Mouse (Mus musculus) embryonic facial prominence, embryonic 15.5 days (tissue): ENCODE measurements around the gene Dcun1d3. TPM values are rescaled to one million over a fixed set of nuclear protein-coding genes. Genes with fewer than 3 reads are reported as not detected.

Source experiments
- ATAC-seq: fragments of 200-750 bp; cut with Nextera tagmentation; 2 replicates; pipeline ENCODE4 v1.8.0; 2017; ENCODE audit warnings: low read depth, moderate TSS enrichment; ENCODE audit not compliant: insufficient number of reproducible peaks, low FRiP score, low TSS enrichment
- H3K27ac ChIP-seq: fragments of 300-500 bp; sonication (generic); replicated peaks from 2 replicates; pipeline ENCODE4 v1.5.1; 2015; ENCODE audit warnings: mild to moderate bottlenecking, inconsistent platforms
- H3K27me3 ChIP-seq: fragments of 300-500 bp; sonication (generic); 2 replicates; pipeline ENCODE4 v1.6.1; 2015; ENCODE audit warnings: inconsistent platforms
- H3K36me3 ChIP-seq: fragments of 300-500 bp; sonication (generic); 2 replicates; pipeline ENCODE4 v1.6.1; 2015; ENCODE audit warnings: mild to moderate bottlenecking, inconsistent platforms
- H3K4me1 ChIP-seq: fragments of 300-500 bp; sonication (generic); 2 replicates; pipeline ENCODE4 v1.6.1; 2015; ENCODE audit warnings: inconsistent platforms
- H3K4me2 ChIP-seq: fragments of 300-500 bp; sonication (generic); replicated peaks from 2 replicates; pipeline ENCODE4 v1.6.1; 2015; ENCODE audit warnings: mild to moderate bottlenecking, inconsistent platforms
- H3K4me3 ChIP-seq: fragments of 300-500 bp; sonication (generic); replicated peaks from 2 replicates; pipeline ENCODE4 v1.5.1; 2015; ENCODE audit warnings: mild to moderate bottlenecking, inconsistent platforms
- H3K9ac ChIP-seq: fragments of 300-500 bp; sonication (generic); 2 replicates; pipeline ENCODE4 v1.6.1; 2015; ENCODE audit warnings: inconsistent platforms
- H3K9me3 ChIP-seq: fragments of 300-500 bp; sonication (generic); replicated peaks from 2 replicates; pipeline ENCODE4 v1.6.1; 2016; ENCODE audit warnings: inconsistent platforms
- WGBS: fragments of 180-500 bp; shearing (Covaris S2); methylation state at CpG from one replicate; pipeline ENCODE4 v1.1.7; 2015; 5-methylcytosine and 5-hydroxymethylcytosine counted together
- polyA plus RNA-seq: library from polyadenylated mRNA; unstranded; fragments of >200 nt; fragmentation: Nextera tagmentation; extraction: Ambion mirVana; gene quantifications from 2 replicates; pipeline ENCODE4 v1.2.1, GENCODE M21; 2015

Dcun1d3 gene
- polyA plus RNA-seq, result 13.3 and 14.1 TPM in 2 replicates

DNA sequence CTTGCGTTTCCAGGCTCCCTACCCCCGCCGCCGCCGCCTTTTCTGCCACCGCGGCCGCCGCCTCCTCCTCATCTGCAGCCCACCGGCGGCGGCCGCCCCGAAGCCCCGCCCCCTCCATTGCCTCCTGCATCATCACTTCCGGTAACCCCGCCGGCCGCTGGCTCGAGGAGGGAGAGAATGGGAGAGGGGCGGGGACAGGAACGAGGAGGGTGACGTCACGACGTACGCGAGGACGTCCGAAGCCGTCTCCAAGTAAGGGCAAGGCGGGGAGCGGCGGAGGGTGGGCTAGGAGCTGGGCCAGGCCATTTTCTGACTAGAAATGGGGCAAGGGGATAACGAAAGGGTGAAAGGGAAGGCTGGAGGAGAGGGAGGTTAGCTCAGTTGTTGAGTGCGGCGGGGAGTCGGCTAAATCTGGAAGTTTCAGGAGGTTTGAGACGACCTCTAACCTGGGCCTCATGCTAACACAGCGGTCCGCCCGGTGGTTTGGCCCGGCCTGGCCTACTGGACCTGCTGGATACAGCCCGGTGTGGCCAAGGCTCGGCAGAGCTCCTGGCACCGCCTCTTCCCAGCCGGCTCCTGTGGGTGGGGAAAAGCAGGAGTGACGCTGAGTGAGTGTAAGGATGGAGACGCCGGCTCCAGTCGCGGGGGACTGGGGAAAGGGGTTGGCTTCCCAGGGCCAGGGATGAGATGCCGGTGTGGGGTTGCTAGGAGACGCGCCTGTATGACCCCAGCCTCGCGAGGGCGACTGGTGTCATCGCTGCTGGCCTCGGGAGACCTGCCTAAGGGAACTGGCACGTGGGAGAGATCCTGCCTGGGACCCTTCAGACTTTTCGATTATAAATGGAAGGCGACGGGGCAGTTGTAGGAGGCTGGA is at the start of gene Dcun1d3, which contains the start of gene Lyrm1:
Gene Dcun1d3 (minus strand): TSS at position 660 of the 874 bp plus-strand sequence.
Gene Lyrm1 (plus strand): TSS at position 223 of the 874 bp plus-strand sequence.
- Histone ChIP-seq H3K4me3 (peak within 1 kb of the TSS; percentile 75), H3K9me3 (no peaks in the 10 kb centered on the region), H3K27me3 (no peaks in the 10 kb centered on the region), H3K4me2 (peak within 1 kb of the TSS; percentile 87), H3K27ac (peak within 1 kb of the TSS; percentile 98), H3K4me1 (peaks cover 15% of the 10 kb centered on the region), H3K9ac (peak within 1 kb of the TSS; percentile 71), H3K36me3 (no peaks in the 10 kb centered on the region)
- peak; percentile 99 for ATAC-seq
- WGBS, result under 1% methylated on average over 63 of the region's 63 CpGs

DNA sequence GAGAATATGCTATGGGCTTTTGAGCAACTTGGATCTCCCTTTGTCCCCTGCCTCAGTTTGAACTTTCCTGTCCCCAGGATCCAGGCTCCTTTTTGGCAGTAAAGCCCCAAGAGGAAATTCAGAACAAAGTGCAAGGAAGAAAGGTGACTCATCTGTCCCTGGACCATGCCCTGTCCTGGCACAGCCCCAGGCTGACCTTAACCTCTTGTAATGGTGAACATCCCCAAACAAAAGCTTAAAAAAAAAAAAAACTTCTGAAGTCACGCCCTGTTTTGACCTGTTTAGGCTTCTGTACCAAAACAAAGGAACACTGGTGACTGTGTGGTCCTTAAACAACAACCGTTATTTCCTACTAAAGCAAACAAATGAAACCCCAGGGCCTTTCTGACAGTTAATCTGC is 45.5 kb upstream of the Dcun1d3 start:
- ATAC-seq, result no peak
- H3K27ac ChIP-seq, result no peak overlapping the region
- H3K4me1 ChIP-seq, result no peaks in the 10 kb centered on the region
- H3K36me3 ChIP-seq, result no peaks in the 10 kb centered on the region
- H3K27me3 ChIP-seq, result no peaks in the 10 kb centered on the region
- no peak overlapping the region for H3K4me2 ChIP-seq
- no peak overlapping the region for H3K9ac ChIP-seq
- no peak overlapping the region for H3K4me3 ChIP-seq
- no peaks in the 10 kb centered on the region for H3K9me3 ChIP-seq
- 54% methylated on average over 2 of the region's 2 CpGs for WGBS

DNA sequence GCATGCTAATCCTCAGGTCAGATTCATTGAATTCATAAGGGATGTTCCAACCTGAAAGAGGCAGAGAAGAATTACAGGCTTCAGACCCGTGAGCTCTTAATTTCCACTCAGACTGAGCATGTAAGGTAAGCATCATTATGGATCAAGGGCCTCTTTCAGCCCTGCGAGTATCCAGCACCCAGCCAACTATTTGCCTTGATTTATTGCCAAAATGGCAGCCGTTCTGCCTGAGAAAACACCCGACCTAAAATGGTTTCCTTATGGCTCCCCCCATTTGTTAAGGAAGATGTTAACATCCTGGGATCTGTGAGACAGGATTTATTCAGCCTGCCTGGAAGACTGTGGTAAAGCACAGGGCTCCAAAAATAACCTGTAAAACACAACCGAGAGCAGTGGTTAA is 40.9 kb upstream of the Dcun1d3 start:
- H3K27me3 ChIP-seq, result no peaks in the 10 kb centered on the region
- no peak overlapping the region for H3K27ac ChIP-seq
- no peaks in the 10 kb centered on the region for H3K36me3 ChIP-seq
- ATAC-seq, result no peak
- no peaks in the 10 kb centered on the region for H3K4me1 ChIP-seq
- 56% methylated on average over 5 of the region's 5 CpGs for WGBS
- no peak overlapping the region for H3K4me2 ChIP-seq
- H3K9me3 ChIP-seq, result no peaks in the 10 kb centered on the region
- no peak overlapping the region for H3K4me3 ChIP-seq
- no peak overlapping the region for H3K9ac ChIP-seq

GRCm38 (mm10) chr7:119936321-119936720 is 40.2 kb upstream of the Dcun1d3 start:
- H3K27ac ChIP-seq, result no peak overlapping the region
- no peaks in the 10 kb centered on the region for H3K27me3 ChIP-seq
- H3K4me2 ChIP-seq, result no peak overlapping the region
- no peak overlapping the region for H3K4me3 ChIP-seq
- H3K4me1 ChIP-seq, result no peaks in the 10 kb centered on the region
- H3K9ac ChIP-seq, result no peak overlapping the region
- no peak for ATAC-seq
- H3K9me3 ChIP-seq, result no peaks in the 10 kb centered on the region
- H3K36me3 ChIP-seq, result no peaks in the 10 kb centered on the region

DNA sequence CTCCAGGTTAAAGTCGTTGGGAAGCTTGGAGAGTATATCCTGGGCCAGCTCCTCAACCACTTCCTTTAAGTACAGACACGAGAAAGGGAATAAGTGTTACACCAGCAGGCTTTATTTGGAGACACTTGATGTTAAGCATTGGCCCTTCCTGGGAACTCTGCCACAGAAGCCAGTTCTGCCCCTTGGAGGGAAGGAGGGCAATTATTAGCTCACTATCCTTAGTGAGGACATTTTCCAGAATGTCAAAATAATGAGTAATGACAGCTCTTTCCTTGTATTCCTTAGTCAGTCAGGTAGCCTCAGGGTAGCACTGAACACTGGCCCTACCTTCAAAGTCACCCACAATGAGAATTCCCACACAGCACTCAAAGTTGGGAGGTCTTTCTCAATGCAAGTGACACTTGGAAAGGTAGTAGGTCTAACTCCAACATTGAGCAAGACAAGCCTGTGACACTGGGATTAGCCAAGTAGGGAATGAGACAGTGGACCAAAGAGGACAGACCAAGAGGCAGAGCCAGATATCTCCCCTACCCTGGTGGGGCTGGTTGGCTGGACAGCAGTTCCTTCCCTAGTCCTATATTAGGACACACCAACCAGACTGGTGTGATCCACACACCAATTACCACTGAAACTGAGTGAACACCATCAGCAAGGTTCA is 32.8 kb upstream of the Dcun1d3 start:
- no peak overlapping the region for H3K4me2 ChIP-seq
- H3K27me3 ChIP-seq, result no peaks in the 10 kb centered on the region
- ATAC-seq, result no peak
- no peak overlapping the region for H3K9ac ChIP-seq
- no peaks in the 10 kb centered on the region for H3K9me3 ChIP-seq
- no peaks in the 10 kb centered on the region for H3K4me1 ChIP-seq
- H3K36me3 ChIP-seq, result no peaks in the 10 kb centered on the region
- H3K27ac ChIP-seq, result no peak overlapping the region
- WGBS, result 53% methylated on average over 2 of the region's 2 CpGs
- H3K4me3 ChIP-seq, result no peak overlapping the region

GRCm38 (mm10) chr7:119921054-119921453 is 25.0 kb upstream of the Dcun1d3 start:
- no peak overlapping the region for H3K4me3 ChIP-seq
- no peak overlapping the region for H3K4me2 ChIP-seq
- H3K27me3 ChIP-seq, result no peaks in the 10 kb centered on the region
- H3K9me3 ChIP-seq, result no peaks in the 10 kb centered on the region
- H3K4me1 ChIP-seq, result no peaks in the 10 kb centered on the region
- no peak overlapping the region for H3K27ac ChIP-seq
- no peaks in the 10 kb centered on the region for H3K36me3 ChIP-seq
- no peak overlapping the region for H3K9ac ChIP-seq
- no peak for ATAC-seq
- 70% methylated on average over 4 of the region's 4 CpGs for WGBS

DNA sequence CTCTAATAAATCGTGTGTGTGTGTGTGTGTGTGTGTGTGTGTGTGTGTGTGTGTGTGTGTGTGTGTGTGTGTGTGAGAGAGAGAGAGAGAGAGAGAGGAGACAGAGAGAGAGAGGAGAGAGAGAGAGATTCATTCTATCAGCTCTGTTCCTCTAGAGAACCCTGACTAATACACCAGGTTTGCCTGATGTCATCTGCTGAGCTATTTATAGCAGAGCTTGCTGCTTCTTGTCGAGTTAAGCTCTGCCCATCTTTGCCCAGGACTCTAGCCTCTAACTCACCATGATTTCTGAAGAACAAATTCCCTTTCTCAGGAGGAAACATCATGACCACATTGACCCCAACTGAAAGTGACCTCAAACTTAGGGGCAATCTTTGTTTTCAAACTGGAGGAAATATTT is 24.4 kb upstream of the Dcun1d3 start:
- Histone ChIP-seq H3K4me3 (no peak overlapping the region), H3K27me3 (no peaks in the 10 kb centered on the region), H3K4me2 (no peak overlapping the region), H3K9me3 (no peaks in the 10 kb centered on the region), H3K9ac (no peak overlapping the region), H3K36me3 (no peaks in the 10 kb centered on the region), H3K27ac (no peak overlapping the region), H3K4me1 (no peaks in the 10 kb centered on the region)
- ATAC-seq, result no peak
- 32% methylated on average over 2 of the region's 2 CpGs for WGBS

GRCm38 (mm10) chr7:119911727-119912126 is 15.6 kb upstream of the Dcun1d3 start:
- Histone ChIP-seq H3K9ac (no peak overlapping the region), H3K4me1 (no peaks in the 10 kb centered on the region)
- 73% methylated on average over 3 of the region's 3 CpGs for WGBS

GRCm38 (mm10) chr7:119906523-119907215 is 10.6 kb upstream of the Dcun1d3 start:
- H3K4me1 ChIP-seq, result no peaks in the 10 kb centered on the region
- ATAC-seq, result no peak
- 86% methylated on average over 3 of the region's 3 CpGs for WGBS
- H3K4me2 ChIP-seq, result no peak overlapping the region
- no peak overlapping the region for H3K4me3 ChIP-seq
- H3K36me3 ChIP-seq, result no peaks in the 10 kb centered on the region
- H3K27me3 ChIP-seq, result no peaks in the 10 kb centered on the region
- no peak overlapping the region for H3K9ac ChIP-seq
- H3K9me3 ChIP-seq, result no peaks in the 10 kb centered on the region
- no peak overlapping the region for H3K27ac ChIP-seq

More at GRCm38 (mm10) chr7:119911727-119912126, 15.6 kb upstream of the Dcun1d3 start:
- Histone ChIP-seq H3K9me3 (no peaks in the 10 kb centered on the region), H3K27me3 (no peaks in the 10 kb centered on the region), H3K36me3 (no peaks in the 10 kb centered on the region), H3K4me3 (no peak overlapping the region), H3K27ac (no peak overlapping the region), H3K4me2 (no peak overlapping the region)
- no peak for ATAC-seq

GRCm38 (mm10) chr7:119899386-119900057 is 3.4 kb upstream of the Dcun1d3 start:
- Histone ChIP-seq H3K27ac (no peak overlapping the region), H3K9me3 (no peaks in the 10 kb centered on the region), H3K4me3 (no peak overlapping the region), H3K4me1 (peaks cover 11% of the 10 kb centered on the region), H3K36me3 (no peaks in the 10 kb centered on the region), H3K27me3 (no peaks in the 10 kb centered on the region), H3K9ac (no peak overlapping the region), H3K4me2 (no peak overlapping the region)
- WGBS, result 64% methylated on average over 3 of the region's 3 CpGs
- no peak for ATAC-seq
